Mouse (Mus musculus): ENCODE measurements at regions not wholly inside any gene's neighbourhood (a gene's known extent, or its start where the extent isn't known, plus 50 kb on each side); places are given as distances from the start of the nearest gene placed in this dataset.

DNA sequence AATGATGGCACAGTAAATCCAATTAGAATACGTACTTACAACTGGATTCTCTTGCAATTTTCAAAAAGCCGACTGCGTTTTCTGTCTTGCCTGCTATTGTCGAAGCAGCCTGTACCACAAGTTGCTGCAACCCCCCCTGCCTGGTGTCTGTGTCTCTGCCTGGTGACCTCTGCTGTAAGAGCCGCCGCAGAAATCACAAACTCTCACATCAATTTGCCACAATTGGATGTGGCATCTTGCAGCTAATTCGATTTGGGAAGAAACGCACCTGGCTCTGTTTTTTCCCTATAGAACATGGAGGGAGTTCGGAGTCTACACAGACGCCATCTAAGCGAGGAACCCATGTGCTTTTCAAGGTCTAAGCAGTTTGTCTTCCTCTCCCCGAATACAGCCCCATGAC lies 80.1 kb upstream of the Phox2b start:
- TF ChIP-seq CTCF (IDR thresholded peaks at IDR 0.05; ENCODE audit: borderline replicate concordance, extremely low read depth, insufficient read depth, insufficient read length) (no peak), POLR2A (IDR thresholded peaks at IDR 0.05; ENCODE audit: borderline replicate concordance, extremely low read depth, insufficient read depth, insufficient read length, poor library complexity, severe bottlenecking) (no peak)
